Mouse (Mus musculus) MEL (cell line): ENCODE data around the gene Rsrp1. TPM values are rescaled to one million over a fixed set of nuclear protein-coding genes. Genes with fewer than 3 reads are reported as not detected.

Experiments used
- DNase-seq: peaks from one replicate; pipeline ENCODE4 v3.0.0; 2011; ENCODE audit warnings: low read depth, low spot score
- H3K27ac ChIP-seq: 2 replicates; pipeline ENCODE4 v1.5.1; 2012; ENCODE audit warnings: low read depth, mild to moderate bottlenecking, control low read depth, low read length, moderate library complexity; ENCODE audit not compliant: control insufficient read depth
- H3K27me3 ChIP-seq, 2 experiments: fragments of 150-350 bp in 1 of 2; sonication (generic) in 1 of 2; 2 replicates each; pipeline ENCODE4 v1.6.1; 2012; ENCODE audit warnings: low read length in 2 of 2, mild to moderate bottlenecking in 2 of 2, improper control_type of control experiment in 1 of 2, moderate library complexity in 1 of 2; ENCODE audit not compliant: insufficient read depth in 2 of 2, control insufficient read depth in 1 of 2
- H3K36me3 ChIP-seq, 2 experiments: 2 replicates each; pipeline ENCODE4 v1.6.1; 2012 to 2014; ENCODE audit warnings: low read length in 2 of 2, improper control_type of control experiment in 1 of 2, inconsistent platforms in 1 of 2, mild to moderate bottlenecking in 1 of 2; ENCODE audit not compliant: insufficient read depth in 2 of 2, control insufficient read depth in 1 of 2
- H3K4me1 ChIP-seq, 2 experiments: fragments of 150-350 bp in 1 of 2; sonication (generic) in 1 of 2; 2 replicates each; pipeline ENCODE4 v1.6.1; 2012; ENCODE audit warnings: low read length in 2 of 2, improper control_type of control experiment in 1 of 2, mild to moderate bottlenecking in 1 of 2; ENCODE audit not compliant: insufficient read depth in 2 of 2, control insufficient read depth in 1 of 2
- H3K4me3 ChIP-seq, 2 experiments: fragments of 150-350 bp in 1 of 2; sonication (generic) in 1 of 2; 2 replicates each; pipeline ENCODE4 v1.5.1; 2012; ENCODE audit warnings: low read depth in 2 of 2, low read length in 2 of 2, mild to moderate bottlenecking in 2 of 2, moderate library complexity in 2 of 2, control low read depth in 1 of 2, improper control_type of control experiment in 1 of 2; ENCODE audit not compliant: control insufficient read depth in 1 of 2, insufficient read depth in 1 of 2
- H3K79me2 ChIP-seq: 2 replicates; pipeline ENCODE4 v1.6.1; 2012; ENCODE audit warnings: mild to moderate bottlenecking, low read length, moderate library complexity; ENCODE audit not compliant: control insufficient read depth, poor library complexity, insufficient read depth
- H3K9ac ChIP-seq: 2 replicates; pipeline ENCODE4 v1.6.1; 2012; ENCODE audit warnings: low read depth, mild to moderate bottlenecking, control low read depth, low read length, moderate library complexity; ENCODE audit not compliant: control insufficient read depth, poor library complexity, severe bottlenecking
- H3K9me3 ChIP-seq: fragments of 150-350 bp; sonication (generic); replicated peaks from 2 replicates; pipeline ENCODE4 v1.6.1; 2012; ENCODE audit warnings: mild to moderate bottlenecking, low read length, improper control_type of control experiment, moderate library complexity; ENCODE audit not compliant: insufficient read depth
- CTCF ChIP-seq, 3 experiments: IDR thresholded peaks in 2 of 3; conservative IDR thresholded peaks in 1 of 3; 2 replicates each; pipeline ENCODE4 v1.5.1; 2011 to 2012; ENCODE audit warnings: low read length in 3 of 3, low read depth in 2 of 3, mild to moderate bottlenecking in 2 of 3, improper control_type of control experiment in 1 of 3, inconsistent platforms in 1 of 3, mixed read lengths in 1 of 3, moderate library complexity in 1 of 3; ENCODE audit not compliant: control insufficient read depth in 1 of 3, insufficient read depth in 1 of 3, poor library complexity in 1 of 3, severe bottlenecking in 1 of 3
- E2F4 ChIP-seq: IDR thresholded peaks from 2 replicates; pipeline ENCODE4 v1.6.1; 2011; ENCODE audit warnings: low read depth, low read length, improper control_type of control experiment, borderline replicate concordance
- ETS1 ChIP-seq: IDR thresholded peaks from 2 replicates; pipeline ENCODE4 v1.6.1; 2012; ENCODE audit warnings: low read depth, mild to moderate bottlenecking, inconsistent platforms, low read length, improper control_type of control experiment, moderate library complexity
- HCFC1 ChIP-seq: IDR thresholded peaks from 2 replicates; pipeline ENCODE4 v1.6.1; 2012; ENCODE audit warnings: low read depth, mild to moderate bottlenecking, inconsistent platforms, low read length, improper control_type of control experiment, moderate library complexity
- JUND ChIP-seq: IDR thresholded peaks from 2 replicates; pipeline ENCODE4 v1.6.1; 2011; ENCODE audit warnings: low read depth, mild to moderate bottlenecking, improper control_type of control experiment, low read length
- KAT2A ChIP-seq: conservative IDR thresholded peaks from 2 replicates; pipeline ENCODE4 v1.6.1; 2012; ENCODE audit warnings: low read depth, low read length, improper control_type of control experiment, inconsistent platforms
- MAFK ChIP-seq: IDR thresholded peaks from 2 replicates; pipeline ENCODE4 v1.6.1; 2011; ENCODE audit warnings: low read depth, mild to moderate bottlenecking, low read length, improper control_type of control experiment, borderline replicate concordance
- MEF2A ChIP-seq: IDR thresholded peaks from 2 replicates; pipeline ENCODE4 v1.6.1; 2014; ENCODE audit warnings: low read depth, mild to moderate bottlenecking, inconsistent platforms, low read length, improper control_type of control experiment; ENCODE audit not compliant: poor library complexity, insufficient replicate concordance, severe bottlenecking; ENCODE audit errors: extremely low read depth
- MYB ChIP-seq: IDR thresholded peaks from 2 replicates; pipeline ENCODE4 v1.6.1; 2011; ENCODE audit warnings: mild to moderate bottlenecking, low read depth, low read length, improper control_type of control experiment
- POLR2A ChIP-seq, 2 experiments: IDR thresholded peaks; 2 replicates each; pipeline ENCODE4 v1.6.1; 2011 to 2012; ENCODE audit warnings: low read length in 2 of 2, mild to moderate bottlenecking in 2 of 2, control low read depth in 1 of 2, improper control_type of control experiment in 1 of 2, low read depth in 1 of 2, moderate library complexity in 1 of 2; ENCODE audit not compliant: control insufficient read depth in 1 of 2, insufficient read depth in 1 of 2, poor library complexity in 1 of 2
- RCOR1 ChIP-seq: IDR thresholded peaks from 2 replicates; pipeline ENCODE4 v1.6.1; 2012; ENCODE audit warnings: low read depth, mild to moderate bottlenecking, inconsistent platforms, low read length, improper control_type of control experiment
- SIN3A ChIP-seq: IDR thresholded peaks from 2 replicates; pipeline ENCODE4 v1.6.1; 2012; ENCODE audit warnings: low read length, improper control_type of control experiment, inconsistent platforms
- SMC3 ChIP-seq: IDR thresholded peaks from 2 replicates; pipeline ENCODE4 v1.6.1; 2011; ENCODE audit warnings: low read depth, low read length, improper control_type of control experiment
- TAL1 ChIP-seq: IDR thresholded peaks from 2 replicates; pipeline ENCODE4 v1.6.1; 2012; ENCODE audit warnings: mild to moderate bottlenecking, inconsistent platforms, low read length, moderate library complexity, mixed read lengths
- TCF12 ChIP-seq: IDR thresholded peaks from 2 replicates; pipeline ENCODE4 v1.6.1; 2014; ENCODE audit warnings: low read depth, mild to moderate bottlenecking, inconsistent platforms, low read length, improper control_type of control experiment, moderate library complexity
- UBTF ChIP-seq: IDR thresholded peaks from 2 replicates; pipeline ENCODE4 v1.6.1; 2012; ENCODE audit warnings: low read depth, mild to moderate bottlenecking, inconsistent platforms, low read length, improper control_type of control experiment, moderate library complexity, borderline replicate concordance; ENCODE audit not compliant: insufficient read depth
- polyA plus RNA-seq, 2 experiments: library from polyadenylated mRNA; stranded (reverse) in 1 of 2; unstranded in 1 of 2; fragments of >175 nt in 1 of 2; fragments of >200 nt in 1 of 2; gene quantifications; 2 replicates each; pipeline versions ENCODE4 v1.2.1 to v1.2.4; 2012; ENCODE audit warnings: low replicate concordance in 2 of 2, low read depth in 1 of 2; ENCODE audit not compliant: insufficient read length in 2 of 2, insufficient read depth in 1 of 2, missing spikeins in 1 of 2
- total RNA-seq: library from RNA; depleted of rRNA; stranded (reverse); fragments of 300-350 nt; gene quantifications from 2 replicates; pipeline ENCODE4 v1.2.3, GENCODE M21; 2012; rRNA removed

The Rsrp1 gene
- total and polyA plus RNA-seq, 3 experiments = 59.5 to 110 TPM; not detected in 1

GRCm38 (mm10) chr4:134968605-134968976 lies 45.2 kb downstream of the Rsrp1 start:
- Histone ChIP-seq H3K4me3 (no peak overlapping the region), H3K27me3 (no peaks in the 10 kb centered on the region), H3K27ac (no peak overlapping the region), H3K36me3 (no peaks in the 10 kb centered on the region), H3K9me3 (no peaks in the 10 kb centered on the region), H3K4me1 (peaks cover 0 to 9% of the 10 kb centered on the region in 2 experiments; a peak in 1 of 4 replicates), H3K9ac (no peak overlapping the region), H3K79me2 (no peaks in the 10 kb centered on the region)
- no peak for DNase-seq
- TF ChIP-seq KAT2A (no peak), UBTF (no peak), E2F4 (no peak), MYB (no peak), MAFK (no peak), POLR2A (IDR thresholded peaks at IDR 0.05; ENCODE audit: control insufficient read depth in 1 of 2, insufficient read depth in 1 of 2, low read depth in 1 of 2, low read length in 2 of 2, poor library complexity in 1 of 2) (no peak), SIN3A (no peak), JUND (no peak), TAL1 (no peak)

- H3K4me3 ChIP-seq = no peak overlapping the region
- H3K9ac ChIP-seq = no peak overlapping the region
- 0 out of 2 replicates have a peak, but pooled peaks have one; percentile 10 for TF ChIP-seq SMC3
- no peak for TF ChIP-seq HCFC1
- peak; percentile 61 to 72 (median 65) for TF ChIP-seq CTCF (IDR thresholded peaks at IDR 0.05 in 2 of 3, conservative IDR thresholded peaks at IDR 0.05 in 1 of 3; ENCODE audit: control insufficient read depth in 1 of 3, insufficient read depth in 1 of 3, low read depth in 2 of 3, low read length in 3 of 3, poor library complexity in 1 of 3, severe bottlenecking in 1 of 3)
- TF ChIP-seq ETS1 = no peak
- peak; percentile 47 for DNase-seq
- H3K36me3 ChIP-seq = no peaks in the 10 kb centered on the region
- H3K27ac ChIP-seq = no peak overlapping the region
- H3K27me3 ChIP-seq = no peaks in the 10 kb centered on the region
- H3K79me2 ChIP-seq = no peaks in the 10 kb centered on the region
- H3K9me3 ChIP-seq = no peaks in the 10 kb centered on the region
- H3K4me1 ChIP-seq = no peaks in the 10 kb centered on the region
These were observed 52.0 kb downstream of the Rsrp1 start for GRCm38 (mm10) chr4:134975261-134975928.

- H3K79me2 ChIP-seq = no peaks in the 10 kb centered on the region
- no peaks in the 10 kb centered on the region for H3K27me3 ChIP-seq
- no peak overlapping the region for H3K4me3 ChIP-seq
- H3K9ac ChIP-seq = no peak overlapping the region
- no peak overlapping the region for H3K27ac ChIP-seq
- DNase-seq = no peak
- H3K36me3 ChIP-seq = no peaks in the 10 kb centered on the region; a peak in 1 of 4 replicates
- no peak for TF ChIP-seq MEF2A
- TF ChIP-seq RCOR1 = no peak
- no peak for TF ChIP-seq SMC3
- no peak for TF ChIP-seq TCF12
- H3K4me1 ChIP-seq = no peaks in the 10 kb centered on the region
- H3K9me3 ChIP-seq = no peaks in the 10 kb centered on the region
These were observed 52.5 kb downstream of the Rsrp1 start for GRCm38 (mm10) chr4:134975929-134976308.

Other genes with a start within 250 kb of the Rsrp1 start
- gene Man1c1, start 219.3 kb upstream of the Rsrp1 start, total RNA-seq = 1.6 and 1.9 TPM in 2 replicates
- gene Man1c1, start 219.3 kb upstream of the Rsrp1 start, polyA plus RNA-seq = 1 to 10 TPM in 1 of 2 experiments, not detected in 1; 5.2 TPM
- gene Ldlrap1, start 155.6 kb upstream of the Rsrp1 start, total RNA-seq = 16.6 and 24.8 TPM in 2 replicates
- 10 to 100 TPM in 1 of 2 experiments, not detected in 1; 23.7 TPM for gene Ldlrap1, start 155.6 kb upstream of the Rsrp1 start, polyA plus RNA-seq
- 22.2 and 25.6 TPM in 2 replicates for gene Maco1, start 70.2 kb upstream of the Rsrp1 start, total RNA-seq
- 10 to 100 TPM in 1 of 2 experiments, not detected in 1; 35.9 TPM for gene Maco1, start 70.2 kb upstream of the Rsrp1 start, polyA plus RNA-seq
- 64.8 and 176 TPM in 2 replicates for gene Rhd, start 59.1 kb upstream of the Rsrp1 start, total RNA-seq
- 10 to 100 TPM in 1 of 2 experiments, not detected in 1; 49.9 TPM for gene Rhd, start 59.1 kb upstream of the Rsrp1 start, polyA plus RNA-seq
- 58.5 and 64.7 TPM in 2 replicates for gene Tmem50a, start 8.6 kb upstream of the Rsrp1 start, total RNA-seq
- 100 to 1,000 TPM in 1 of 2 experiments, not detected in 1; 115 TPM for gene Tmem50a, start 8.6 kb upstream of the Rsrp1 start, polyA plus RNA-seq
- 94.1 and 103 TPM in 2 replicates for gene Syf2, start 7.3 kb downstream of the Rsrp1 start, total RNA-seq
- 100 to 1,000 TPM in 1 of 2 experiments, 10 to 100 TPM in 1; 94.6 to 165 TPM for gene Syf2, start 7.3 kb downstream of the Rsrp1 start, polyA plus RNA-seq
- gene Runx3, start 197.1 kb downstream of the Rsrp1 start, total RNA-seq = 3.7 and 4.3 TPM in 2 replicates
- gene Runx3, start 197.1 kb downstream of the Rsrp1 start, polyA plus RNA-seq = 10 to 100 TPM in 1 of 2 experiments, not detected in 1; 29.2 TPM